Mouse (Mus musculus): Measurements from ENCODE around the gene Kirrel3. TPM values are rescaled to one million over a fixed set of nuclear protein-coding genes. Genes with fewer than 3 reads are reported as not detected.

Kirrel3 gene
- total RNA-seq, 2 experiments from 2014 or later, result not detected

GRCm38 (mm10) chr9:34787915-34788314 lies 302.2 kb downstream of the Kirrel3 start:
- no peak for ATAC-seq (replicated peaks; ENCODE audit: low FRiP score, poor library complexity, severe bottlenecking)

- ATAC-seq (replicated peaks; ENCODE audit: low FRiP score, poor library complexity, severe bottlenecking), result no peak
Observed at GRCm38 (mm10) chr9:34795226-34795625, 309.5 kb downstream of the Kirrel3 start.

GRCm38 (mm10) chr9:34797688-34798339 lies 312.1 kb downstream of the Kirrel3 start:
- ATAC-seq (replicated peaks; ENCODE audit: low FRiP score, poor library complexity, severe bottlenecking), result no peak

- ATAC-seq (replicated peaks; ENCODE audit: low FRiP score, poor library complexity, severe bottlenecking), result no peak
Observed at GRCm38 (mm10) chr9:34801662-34802061, 316.0 kb downstream of the Kirrel3 start.

- ATAC-seq (replicated peaks; ENCODE audit: low FRiP score, poor library complexity, severe bottlenecking), result no peak
Observed at GRCm38 (mm10) chr9:34806854-34807253, 321.2 kb downstream of the Kirrel3 start.

GRCm38 (mm10) chr9:34809993-34810513 lies 324.4 kb downstream of the Kirrel3 start:
- ATAC-seq (replicated peaks; ENCODE audit: low FRiP score, poor library complexity, severe bottlenecking), result no peak

- no peak for ATAC-seq (replicated peaks; ENCODE audit: low FRiP score, poor library complexity, severe bottlenecking)
Observed at GRCm38 (mm10) chr9:34818325-34818976, 332.8 kb downstream of the Kirrel3 start.

GRCm38 (mm10) chr9:34824358-34825088 lies 338.8 kb downstream of the Kirrel3 start:
- no peak for ATAC-seq (replicated peaks; ENCODE audit: low FRiP score, poor library complexity, severe bottlenecking)

GRCm38 (mm10) chr9:34825089-34825400 lies 339.4 kb downstream of the Kirrel3 start:
- ATAC-seq (replicated peaks; ENCODE audit: low FRiP score, poor library complexity, severe bottlenecking), result no peak

- no peak for ATAC-seq (replicated peaks; ENCODE audit: low FRiP score, poor library complexity, severe bottlenecking)
Observed at GRCm38 (mm10) chr9:34825402-34826008, 339.8 kb downstream of the Kirrel3 start.

- no peak for ATAC-seq (replicated peaks; ENCODE audit: low FRiP score, poor library complexity, severe bottlenecking)
Observed at GRCm38 (mm10) chr9:34830696-34831095, 345.0 kb downstream of the Kirrel3 start.

GRCm38 (mm10) chr9:34836801-34837200 lies 351.1 kb downstream of the Kirrel3 start:
- no peak for ATAC-seq (replicated peaks; ENCODE audit: low FRiP score, poor library complexity, severe bottlenecking)

GRCm38 (mm10) chr9:34837700-34838462 lies 352.2 kb downstream of the Kirrel3 start:
- ATAC-seq (replicated peaks; ENCODE audit: low FRiP score, poor library complexity, severe bottlenecking), result no peak

GRCm38 (mm10) chr9:34843275-34843965 lies 357.7 kb downstream of the Kirrel3 start:
- ATAC-seq (replicated peaks; ENCODE audit: low FRiP score, poor library complexity, severe bottlenecking), result no peak

GRCm38 (mm10) chr9:34846440-34846839 lies 360.7 kb downstream of the Kirrel3 start:
- ATAC-seq (replicated peaks; ENCODE audit: low FRiP score, poor library complexity, severe bottlenecking), result no peak

- ATAC-seq (replicated peaks; ENCODE audit: low FRiP score, poor library complexity, severe bottlenecking), result no peak
Observed at GRCm38 (mm10) chr9:34847664-34848063, 362.0 kb downstream of the Kirrel3 start.

- no peak for ATAC-seq (replicated peaks; ENCODE audit: low FRiP score, poor library complexity, severe bottlenecking)
Observed at GRCm38 (mm10) chr9:34851136-34851535, 365.4 kb downstream of the Kirrel3 start.

GRCm38 (mm10) chr9:34857575-34857974 lies 371.9 kb downstream of the Kirrel3 start:
- no peak for ATAC-seq (replicated peaks; ENCODE audit: low FRiP score, poor library complexity, severe bottlenecking)

- ATAC-seq (replicated peaks; ENCODE audit: low FRiP score, poor library complexity, severe bottlenecking), result no peak
Observed at GRCm38 (mm10) chr9:34858071-34858470, 372.4 kb downstream of the Kirrel3 start.
